Mouse (Mus musculus) ovary, postnatal 36 days (tissue): ENCODE results near the gene Dnajc28.

ENCODE experiments used
- DNase-seq: peaks from one replicate; pipeline ENCODE4 v3.0.0; 2022; ENCODE audit warnings: low spot score, mixed read lengths

Dnajc28 gene

DNA sequence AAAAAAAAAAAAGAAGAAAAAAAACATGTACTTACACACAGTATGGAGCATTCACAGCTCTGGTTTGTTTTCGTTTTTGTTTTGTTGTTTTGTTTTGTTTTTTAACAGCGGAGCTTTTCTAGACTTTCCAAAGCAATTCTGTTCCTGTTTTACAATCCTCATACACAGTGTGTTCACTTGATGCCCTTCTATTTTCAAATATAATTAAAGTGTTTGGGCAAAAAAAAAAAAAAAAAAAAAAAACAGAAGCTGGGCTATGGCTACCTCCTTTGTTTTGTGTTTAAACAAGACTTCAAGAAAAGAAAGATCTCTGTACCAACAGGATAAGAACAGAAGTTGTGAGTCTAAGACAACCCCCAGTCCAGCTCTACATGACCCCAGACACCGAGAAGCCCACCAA is 30.1 kb downstream of the Dnajc28 start:
- DNase-seq = no peak

DNA sequence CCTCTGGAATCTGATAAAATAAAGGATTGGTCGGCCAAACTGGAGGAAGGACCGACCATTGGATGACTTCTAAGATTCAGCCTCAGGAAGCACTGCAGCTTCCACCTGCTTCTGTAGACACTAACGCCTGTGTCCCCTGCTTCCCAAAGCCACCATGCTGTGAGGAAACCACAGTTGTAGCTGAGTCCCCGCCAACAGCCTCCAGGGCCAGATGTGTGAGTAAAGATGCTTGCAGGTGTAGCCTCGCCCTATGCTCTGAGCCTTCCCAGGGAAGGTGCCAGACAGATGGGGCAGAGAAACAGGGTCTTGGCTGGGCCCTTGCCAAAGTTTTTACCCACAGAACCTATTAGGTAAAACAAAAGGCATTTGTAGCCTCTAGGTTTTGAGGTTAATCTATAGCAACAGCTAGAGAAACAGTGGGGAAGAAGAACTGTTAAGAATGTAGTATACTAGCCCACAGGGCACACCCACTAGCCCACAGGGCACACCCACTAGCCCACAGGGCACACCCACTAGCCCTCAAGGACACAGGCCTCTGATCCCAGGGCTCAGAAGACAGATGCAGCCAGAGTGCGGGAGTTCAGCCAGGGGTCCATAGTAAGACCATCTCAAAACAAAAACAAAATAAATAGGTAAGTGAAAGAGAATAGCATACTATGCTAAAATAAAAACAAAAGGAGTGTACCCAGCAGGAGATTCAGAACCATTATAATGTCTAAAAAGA is 30.9 kb downstream of the Dnajc28 start:
- no peak for DNase-seq

DNA sequence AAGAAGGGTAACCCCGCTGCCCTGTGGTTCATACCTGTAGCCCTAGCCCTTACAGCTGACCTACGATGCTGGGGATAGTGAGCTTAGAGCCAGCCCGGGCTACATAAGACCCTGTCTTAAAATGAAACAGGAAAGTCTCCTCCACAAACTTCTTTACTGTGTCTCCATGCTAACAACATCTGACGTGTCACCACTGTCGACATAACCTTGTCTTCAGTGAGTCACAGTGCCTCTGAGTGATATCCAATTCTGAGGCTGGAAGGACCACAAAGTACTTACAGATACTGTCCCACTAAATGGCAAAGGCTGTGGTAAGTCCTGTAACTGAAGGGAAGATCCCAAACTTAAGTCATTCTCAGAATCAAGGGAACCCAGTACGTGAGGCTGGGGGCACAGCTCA is 32.6 kb downstream of the Dnajc28 start:
- DNase-seq = no peak

DNA sequence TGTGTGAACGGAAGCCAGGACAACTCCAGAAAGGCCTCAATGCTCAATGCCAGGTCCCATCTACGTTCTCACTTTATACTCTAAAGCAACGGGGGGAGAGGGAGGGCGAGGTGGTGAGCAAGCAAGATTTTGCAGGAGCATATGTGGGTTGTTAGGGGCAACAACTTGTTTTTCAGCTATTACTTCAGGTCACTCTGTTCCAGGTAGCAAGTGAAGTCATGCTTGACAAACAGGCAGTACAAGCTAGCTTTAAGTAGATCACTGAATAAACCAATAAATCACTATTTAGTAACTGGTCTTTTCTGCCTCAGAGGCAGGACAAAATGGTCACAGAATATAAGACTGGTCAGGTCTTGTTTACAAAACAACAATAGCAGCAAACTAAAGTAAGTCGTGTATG is 33.2 kb downstream of the Dnajc28 start:
- no peak for DNase-seq

DNA sequence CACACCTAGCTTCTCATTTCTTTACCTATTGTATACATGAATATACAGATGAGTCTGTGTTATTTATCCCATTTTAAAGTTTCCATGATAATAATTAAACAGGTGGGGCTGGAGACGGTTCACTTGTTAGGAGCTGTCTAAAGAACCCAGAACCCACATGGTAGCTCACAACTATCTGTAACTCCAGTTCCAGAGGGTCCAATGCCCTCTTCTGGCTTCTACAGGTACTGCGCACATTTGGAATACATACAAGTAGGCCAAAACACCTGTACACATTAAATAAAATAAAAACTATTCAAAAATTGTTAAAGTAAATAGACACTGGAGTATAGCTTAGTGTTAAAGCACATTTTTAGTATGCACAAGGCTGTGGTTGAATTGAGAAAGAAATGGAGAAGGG is 36.5 kb downstream of the Dnajc28 start:
- no peak for DNase-seq

DNA sequence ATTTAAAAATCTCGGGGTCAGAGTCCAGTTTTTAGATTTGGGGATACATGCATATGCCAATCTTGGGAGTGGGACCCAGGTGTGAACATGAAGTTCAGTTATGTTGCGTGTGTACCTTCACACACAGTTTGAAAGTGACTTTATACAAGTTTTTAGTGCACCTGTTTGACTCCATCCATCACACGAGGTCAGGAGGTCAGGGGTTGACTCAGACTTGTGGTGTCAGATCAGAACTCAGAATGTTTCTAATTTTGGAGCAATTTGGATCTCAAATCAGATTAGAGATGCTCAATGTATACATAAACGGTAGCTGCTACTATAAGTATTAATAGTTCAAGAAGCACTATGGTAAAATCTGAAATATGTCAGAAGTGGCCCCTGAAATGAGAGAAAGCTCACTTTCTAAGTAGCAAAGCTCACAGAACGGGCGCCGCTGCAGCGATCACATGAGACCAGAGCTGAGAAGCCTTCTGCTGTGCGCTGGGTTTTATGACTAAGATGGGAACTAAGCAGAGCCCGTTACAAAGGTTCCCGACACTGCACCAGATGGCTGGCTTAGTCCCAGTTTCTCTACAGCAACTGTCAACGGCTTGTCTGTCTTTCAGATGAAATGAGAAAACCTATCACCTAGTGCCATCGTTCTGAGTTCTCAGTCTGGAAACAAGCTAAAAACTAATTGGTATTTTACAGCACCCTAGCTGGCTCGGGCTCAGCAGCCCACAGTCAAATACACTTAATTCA is 39.7 kb downstream of the Dnajc28 start:
- no peak for DNase-seq

DNA sequence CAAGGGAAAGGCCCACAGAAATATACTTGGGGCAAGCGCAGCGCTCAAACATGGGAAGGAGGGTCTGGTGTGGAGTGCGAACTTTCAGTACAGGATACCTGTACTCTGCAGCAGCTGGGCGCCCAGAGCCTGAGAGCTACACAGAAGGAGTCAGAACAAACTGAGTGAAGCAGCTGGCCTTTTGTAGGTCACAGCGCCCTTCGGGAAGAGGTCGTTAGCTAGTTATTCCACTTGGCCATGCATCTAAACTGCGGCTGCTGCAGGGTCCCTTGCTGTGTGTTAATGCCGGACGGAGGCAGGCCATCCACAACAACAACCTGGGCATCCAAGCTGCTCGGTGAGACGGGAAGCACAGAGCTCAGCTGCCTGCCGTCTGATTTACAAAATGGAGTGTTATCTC is 43.7 kb downstream of the Dnajc28 start:
- peak; percentile 35 for DNase-seq

DNA sequence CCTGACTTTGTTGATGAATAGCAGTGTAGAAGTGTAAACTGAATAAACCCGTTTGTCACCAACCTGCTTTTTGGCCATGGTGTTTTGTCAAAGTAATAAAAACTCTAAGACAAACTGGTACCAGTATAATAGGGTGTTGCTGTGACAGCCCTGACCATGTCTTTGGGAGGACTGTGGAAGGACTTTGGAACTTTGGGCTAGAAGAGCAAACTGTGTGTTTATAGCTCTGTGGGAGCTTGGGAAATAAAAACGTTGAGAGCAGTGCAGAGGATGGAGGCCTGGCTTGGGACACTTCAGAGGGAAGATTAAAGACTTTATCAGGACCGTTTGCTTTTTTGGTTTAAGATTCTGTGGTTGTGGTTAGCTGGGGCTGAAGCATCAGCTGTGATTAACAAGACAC is 47.7 kb downstream of the Dnajc28 start:
- no peak for DNase-seq

DNA sequence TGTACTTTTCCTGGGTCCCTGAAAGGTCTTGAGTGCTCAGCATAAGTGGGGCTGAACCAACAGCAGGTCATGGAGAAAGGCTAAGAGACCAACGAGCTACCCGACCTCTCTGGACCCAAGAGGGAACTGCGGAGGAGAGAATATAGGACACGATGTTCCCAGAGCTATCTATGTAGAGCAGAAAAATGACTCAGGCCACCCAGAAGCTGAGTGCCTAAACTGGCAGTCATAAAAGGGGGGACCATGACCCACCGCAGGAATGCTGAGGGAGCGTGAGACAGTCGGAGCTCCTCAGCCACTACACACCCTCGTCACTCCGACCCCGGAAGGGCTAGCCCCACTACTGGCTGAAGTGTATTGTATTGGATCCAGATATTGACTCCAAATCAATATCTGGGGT is 49.9 kb downstream of the Dnajc28 start:
- DNase-seq = no peak

DNA sequence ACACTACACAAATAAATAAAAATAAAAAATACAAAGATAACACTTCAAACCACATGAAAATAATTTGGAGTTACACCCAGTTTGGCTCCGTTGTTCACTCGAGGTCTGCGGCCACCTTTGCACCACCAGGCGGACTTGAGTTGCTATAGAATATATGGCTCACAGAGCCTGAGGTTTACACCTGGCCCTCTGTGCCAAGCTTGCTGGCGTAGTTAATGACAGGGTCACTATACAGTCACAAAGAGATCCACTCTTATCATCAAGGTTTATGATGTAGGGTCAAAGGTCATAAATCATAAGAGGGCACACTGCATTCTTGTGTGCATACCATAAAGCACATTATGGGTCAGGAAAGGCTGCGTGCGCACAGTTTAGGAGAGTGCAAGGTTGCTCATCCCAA is 52.8 kb downstream of the Dnajc28 start:
- DNase-seq = no peak

DNA sequence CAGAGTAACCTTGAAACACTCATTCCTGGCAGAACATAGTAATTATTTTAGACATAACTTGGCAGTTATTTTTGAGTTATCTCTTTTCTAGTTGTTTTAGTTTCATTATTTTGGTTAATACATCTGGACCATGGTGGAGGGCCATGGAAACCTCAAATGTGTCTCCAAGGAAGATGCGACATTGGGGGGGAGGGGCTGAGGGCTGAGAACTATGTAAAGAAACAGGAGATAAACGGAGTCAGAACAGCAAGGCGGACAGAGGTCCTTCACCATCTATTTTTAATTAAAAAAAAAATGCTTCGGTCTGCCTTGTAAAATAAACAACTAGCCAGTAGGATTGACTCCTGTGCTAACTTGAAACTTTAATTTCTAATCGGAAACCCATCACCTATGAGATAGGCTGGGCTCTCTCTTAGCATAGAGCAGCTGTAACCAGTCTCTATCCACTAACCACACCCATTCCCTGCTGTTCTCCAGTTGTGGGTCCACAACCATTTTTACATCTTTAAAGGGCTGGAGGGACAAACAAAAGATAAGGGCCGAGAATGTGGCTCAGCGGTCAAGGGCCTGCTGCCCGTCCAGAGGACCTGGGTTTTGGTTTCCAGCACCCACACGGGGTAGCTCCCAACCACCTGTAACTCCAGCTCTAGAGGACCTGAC is 53.4 kb downstream of the Dnajc28 start:
- peak; percentile 45 for DNase-seq

DNA sequence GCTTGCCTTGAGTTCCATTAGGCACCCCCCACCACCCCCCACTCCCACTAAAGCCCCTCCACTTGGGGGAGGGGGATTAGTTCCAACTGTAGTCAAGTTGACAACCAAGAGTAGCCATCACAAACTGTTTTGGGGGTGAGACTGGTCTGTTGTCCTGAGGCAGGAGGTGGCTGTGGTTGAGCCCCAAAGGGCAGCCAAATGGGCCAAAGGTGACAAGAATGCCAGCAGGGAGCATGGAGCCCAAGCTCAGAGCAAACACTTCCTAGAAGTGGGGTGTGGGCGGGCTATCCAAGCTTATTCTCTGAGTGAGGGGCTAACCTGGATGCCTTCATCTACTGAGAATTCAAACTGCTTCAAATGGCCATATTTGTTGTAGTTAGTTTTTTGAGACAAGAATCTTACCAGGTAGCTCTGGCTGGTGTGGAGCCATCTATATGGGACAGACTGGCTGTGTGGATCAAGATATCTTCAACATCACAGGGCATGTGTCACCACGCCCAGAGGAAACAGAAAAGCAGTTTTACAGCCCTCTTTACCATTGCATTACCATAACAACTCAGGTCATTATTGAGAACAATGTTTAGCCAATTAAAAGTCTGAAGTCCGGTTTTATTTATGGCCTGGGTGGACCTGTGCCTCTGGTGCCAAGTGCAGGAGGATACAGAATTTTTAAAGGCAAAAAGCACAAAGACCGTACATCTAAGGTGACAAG is 54.1 kb downstream of the Dnajc28 start:
- DNase-seq = no peak
